Mouse (Mus musculus) layer of hippocampus, postnatal 10 days (tissue): Measurements from ENCODE around the gene Jup. TPM values are rescaled to one million over a fixed set of nuclear protein-coding genes. Genes with fewer than 3 reads are reported as not detected.
"Not testable (repeated sequence)": the region's sequence is repeated elsewhere in the genome, so short reads cannot be mapped to it uniquely, and the experiment has no call there.

Source experiments
- DNase-seq, 2 experiments: peaks; one replicate each; pipeline ENCODE4 v3.0.0; 2021; ENCODE audit warnings: low spot score in 2 of 2
- microRNA-seq, 2 experiments: library from miRNA; unstranded; fragments of <30 nt; microRNA quantifications; one replicate each; pipeline ENCODE4 v1.2.0; 2021
- total RNA-seq, 2 experiments: library from RNA; stranded (reverse); gene quantifications; 2 replicates each; pipeline ENCODE4 v1.2.3; 2021

The Jup gene
- total RNA-seq, 2 experiments from 2014 or later, result 46.2 to 51.1 TPM

DNA sequence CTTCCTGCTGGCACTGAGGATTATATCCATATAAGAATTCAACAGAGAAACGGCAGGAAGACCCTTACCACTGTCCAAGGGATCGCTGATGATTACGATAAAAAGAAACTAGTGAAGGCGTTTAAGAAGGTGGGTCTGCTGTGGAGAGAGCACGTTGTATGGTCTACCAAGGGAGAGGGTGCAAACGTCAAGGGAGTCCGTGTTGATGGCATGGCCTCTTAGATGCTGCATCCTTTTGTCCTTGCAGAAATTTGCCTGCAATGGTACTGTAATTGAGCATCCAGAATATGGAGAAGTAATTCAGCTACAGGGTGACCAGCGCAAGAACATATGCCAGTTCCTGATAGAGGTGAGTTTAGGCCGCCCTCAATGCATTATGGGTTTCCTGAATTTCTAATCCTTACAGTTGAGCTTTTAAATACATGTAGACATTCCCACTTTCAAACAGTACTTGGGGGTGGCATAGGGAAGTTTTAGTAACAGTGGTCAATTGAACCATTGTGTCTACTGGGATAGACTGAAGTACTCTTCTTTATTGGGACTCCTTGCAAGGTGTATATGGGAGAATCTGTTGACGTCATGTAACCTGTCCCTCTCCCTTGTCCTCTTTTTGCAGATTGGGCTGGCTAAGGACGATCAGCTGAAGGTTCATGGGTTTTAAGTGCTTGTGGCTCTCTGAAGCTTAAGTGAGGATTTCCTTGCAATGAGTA is 76.7 kb downstream of the Jup start:
- DNase-seq, result not testable (repeated sequence)

DNA sequence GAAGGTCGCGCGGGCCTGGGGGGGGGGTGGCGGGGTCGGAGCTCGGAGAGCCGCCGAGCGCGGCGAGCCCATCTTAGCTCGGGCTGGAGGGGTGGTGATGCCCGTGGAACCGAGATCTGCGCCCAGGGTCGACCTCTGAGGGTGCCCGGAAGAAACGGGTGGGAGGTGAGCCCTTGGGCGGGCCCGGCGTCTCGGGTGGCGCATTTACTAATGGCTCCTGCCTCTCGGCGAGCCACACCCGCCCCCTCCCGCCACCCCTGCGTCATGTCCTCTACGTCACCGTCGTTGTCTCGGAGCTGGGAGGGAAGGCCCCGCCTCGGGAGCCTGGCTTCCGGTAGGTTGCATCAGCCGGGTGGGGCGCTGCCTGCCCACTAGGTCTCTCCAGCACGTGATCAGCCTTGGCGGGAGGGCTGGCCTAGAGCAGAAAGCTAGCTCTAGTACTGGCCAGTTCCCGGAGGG is 77.4 kb downstream of the Jup start:
- peak; percentile 87 to 93 for DNase-seq

DNA sequence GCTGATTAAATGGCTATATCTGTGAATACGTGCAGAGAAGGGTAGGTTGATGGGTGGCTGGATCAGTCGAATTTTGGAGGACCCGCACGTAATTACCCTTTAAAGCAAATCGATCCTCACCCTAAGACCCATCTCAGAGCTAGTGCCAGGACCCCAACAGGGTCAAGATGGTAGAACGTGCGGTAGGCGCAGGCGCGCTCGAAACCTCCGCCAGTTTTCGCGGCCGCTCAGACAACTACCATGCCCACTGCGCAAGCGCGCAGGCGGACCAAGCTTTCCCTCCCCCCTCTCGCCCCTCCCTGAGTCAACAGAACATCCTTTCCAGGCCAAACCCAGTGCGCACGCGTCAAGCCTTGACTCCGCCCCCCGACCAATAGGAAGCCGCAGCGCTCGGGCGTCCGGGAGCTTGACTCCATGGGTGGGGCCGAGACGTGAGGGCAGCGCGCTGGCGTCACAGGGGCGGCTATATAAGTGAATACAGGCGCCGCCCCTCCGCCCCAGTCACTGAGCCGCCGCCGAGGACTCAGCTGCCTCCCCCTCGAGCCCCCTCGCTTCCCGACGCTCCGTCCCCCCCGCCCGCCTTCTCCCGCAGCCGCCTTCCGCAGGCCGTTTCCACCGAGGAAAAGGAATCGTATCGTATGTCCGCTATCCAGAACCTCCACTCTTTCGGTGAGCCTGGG is 77.9 kb downstream of the Jup start, which contains the start of gene Eif1:
Gene Eif1 (plus strand): TSS at position 394 of the 680 bp plus-strand sequence.
- DNase-seq, result peak; percentile 100

Small RNA genes lying within 50 kb of the gene (microRNA-seq; reads per million reads assigned to microRNA genes)
- 0 reads per million in 2 experiments for gene Gm27374

Other genes starting within 250 kb of the Jup start
- gene Krt19, start 249.1 kb downstream of the Jup start, total RNA-seq, result 1 to 10 TPM in 1 of 2 experiments, under 1 TPM in 1; 0.64 to 1.0 TPM
- gene Krt9, start 204.5 kb downstream of the Jup start, total RNA-seq, result 1 to 10 TPM; 1.1 to 1.2 TPM
- under 1 TPM in 1 of 2 experiments, not detected in 1; 0.43 TPM for gene Krt14, start 190.2 kb downstream of the Jup start, total RNA-seq
- not detected for gene Krt16, start 148.9 kb downstream of the Jup start, total RNA-seq
- not detected for gene Krt17, start 136.7 kb downstream of the Jup start, total RNA-seq
- gene Krt42, start 127.9 kb downstream of the Jup start, total RNA-seq, result not detected
- gene Eif1, start 77.9 kb downstream of the Jup start, total RNA-seq, result 100 to 1,000 TPM; 648 to 674 TPM
- not detected for gene Gast, start 63.4 kb downstream of the Jup start, total RNA-seq
- 100 to 1,000 TPM; 124 to 125 TPM for gene Hap1, start 41.6 kb downstream of the Jup start, total RNA-seq
- gene P3h4, start 17.1 kb upstream of the Jup start, total RNA-seq, result 1 to 10 TPM; 8.9 TPM
- 10 to 100 TPM; 15.1 to 15.2 TPM for gene Fkbp10, start 17.9 kb upstream of the Jup start, total RNA-seq
- 10 to 100 TPM; 60.5 to 66.4 TPM for gene Nt5c3b, start 44.0 kb upstream of the Jup start, total RNA-seq
- gene Klhl10, start 44.2 kb upstream of the Jup start, total RNA-seq, result 1 to 10 TPM in 1 of 2 experiments, under 1 TPM in 1; 0.98 to 1.1 TPM
- 10 to 100 TPM; 71.8 to 72.9 TPM for gene Klhl11, start 75.0 kb upstream of the Jup start, total RNA-seq
- 100 to 1,000 TPM; 127 to 134 TPM for gene Acly, start 130.2 kb upstream of the Jup start, total RNA-seq
- gene Ttc25, start 147.8 kb upstream of the Jup start, total RNA-seq, result 1 to 10 TPM; 1.0 to 1.6 TPM
- 10 to 100 TPM; 88.0 to 92.7 TPM for gene Cnp, start 177.1 kb upstream of the Jup start, total RNA-seq
- gene Nkiras2, start 221.5 kb upstream of the Jup start, total RNA-seq, result 10 to 100 TPM; 25.6 to 27.9 TPM
- 100 to 1,000 TPM; 250 to 255 TPM for gene Dnajc7, start 222.4 kb upstream of the Jup start, total RNA-seq